Mouse (Mus musculus) liver, adult (tissue): Measurements from ENCODE around the gene Sept3.

ENCODE experiments used
- GATA4 ChIP-seq: IDR thresholded peaks from 2 replicates; pipeline ENCODE4 v1.6.1; 2014; ENCODE audit warnings: mild to moderate bottlenecking, low read length; ENCODE audit not compliant: insufficient replicate concordance

Gene Sept3

DNA sequence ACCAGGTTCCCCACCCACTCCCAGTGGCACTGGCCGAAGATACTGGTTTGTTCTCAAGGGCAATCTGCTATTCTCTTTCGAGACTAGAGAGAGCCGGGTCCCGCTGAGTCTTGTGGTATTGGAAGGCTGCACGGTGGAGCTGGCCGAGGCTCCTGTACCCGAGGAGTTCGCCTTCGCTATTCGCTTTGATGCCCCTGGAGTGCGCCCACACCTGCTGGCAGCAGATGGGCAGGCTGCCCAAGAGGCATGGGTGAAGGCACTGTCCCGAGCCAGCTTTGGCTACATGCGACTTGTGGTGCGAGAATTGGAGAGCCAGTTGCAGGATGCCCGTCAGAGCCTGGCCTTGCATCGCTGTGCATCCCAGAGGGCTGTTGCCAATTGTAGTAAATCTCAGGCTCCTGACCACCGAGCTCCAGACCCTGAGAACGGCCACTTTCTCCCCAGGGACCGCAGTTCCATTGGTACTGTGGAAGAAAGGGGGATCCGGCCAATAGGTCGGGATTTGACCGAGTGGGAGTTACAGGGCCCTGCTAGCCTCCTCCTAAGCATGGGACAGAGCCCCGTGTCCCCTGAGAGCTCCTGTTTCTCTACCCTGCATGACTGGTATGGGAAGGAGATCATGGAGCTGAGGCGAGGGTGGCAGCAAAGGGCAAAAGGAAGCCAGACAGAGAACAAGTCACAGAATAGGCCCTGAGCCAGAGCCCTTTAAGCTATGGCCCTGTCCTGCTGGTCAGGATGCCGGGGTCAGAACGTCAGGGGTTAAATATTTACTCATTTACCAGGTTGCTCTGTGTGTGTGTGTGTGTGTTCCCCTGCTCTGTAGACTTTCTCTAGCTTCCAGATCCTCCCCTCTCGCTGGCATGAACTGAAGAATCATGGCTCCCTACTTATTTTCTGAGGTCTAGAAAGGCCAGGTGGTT is 68.9 kb downstream of the Sept3 start:
- TF ChIP-seq GATA4, result no peak
